Mouse (Mus musculus): ENCODE measurements at regions not wholly inside any gene's neighbourhood (a gene's known extent, or its start where the extent isn't known, plus 50 kb on each side); places are given as distances from the start of the nearest gene placed in this dataset.

- no peak overlapping the region for H3K27ac ChIP-seq (ENCODE audit: low read depth, low read length)
Measured at GRCm38 (mm10) chr4:148750030-148750429, 54.2 kb upstream of the Casz1 start.

DNA sequence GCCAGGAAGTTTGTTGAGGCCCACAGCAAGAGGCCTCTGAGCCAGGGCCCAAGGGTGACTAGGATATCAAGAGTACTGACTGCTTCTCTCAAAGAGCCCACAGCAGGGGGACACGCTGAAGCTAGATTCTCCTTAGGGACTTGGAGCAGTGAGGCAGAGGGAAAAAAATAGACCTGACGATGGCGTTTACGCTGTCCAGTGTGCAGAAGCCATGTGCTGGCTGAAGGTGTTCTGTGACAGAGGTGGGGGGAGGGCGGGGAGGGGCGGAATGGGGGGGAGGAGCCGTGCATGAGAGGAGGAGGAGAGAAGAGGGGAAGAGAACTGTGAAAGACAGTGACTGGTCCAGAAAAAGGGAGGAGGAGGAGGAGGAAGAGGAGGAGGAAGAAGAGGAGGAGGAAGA lies 52.6 kb upstream of the Casz1 start:
- Histone ChIP-seq H3K9ac (no peak overlapping the region), H3K27me3 (ENCODE audit: insufficient read depth, low read length) (no peaks in the 10 kb centered on the region), H3K4me3 (ENCODE audit: low read depth, low read length) (no peak overlapping the region), H3K36me3 (ENCODE audit: insufficient read depth) (no peaks in the 10 kb centered on the region), H3K4me1 (ENCODE audit: insufficient read depth) (no peaks in the 10 kb centered on the region), H3K27ac (ENCODE audit: low read depth, low read length) (no peak overlapping the region), H3K9me3 (ENCODE audit: low read length) (no peaks in the 10 kb centered on the region), H3K4me2 (ENCODE audit: low read depth) (no peak overlapping the region)
- 70% methylated on average over 7 of the region's 7 CpGs for WGBS
- TF ChIP-seq CTCF (IDR thresholded peaks at IDR 0.05; ENCODE audit: low read depth), result no peak
- no peak for ATAC-seq
- no peak for DNase-seq

More at GRCm38 (mm10) chr4:148750030-148750429, 54.2 kb upstream of the Casz1 start:
- H3K4me1 ChIP-seq (ENCODE audit: insufficient read depth), result no peaks in the 10 kb centered on the region
- TF ChIP-seq CTCF (IDR thresholded peaks at IDR 0.05; ENCODE audit: low read depth), result no peak
- no peak overlapping the region for H3K4me3 ChIP-seq (ENCODE audit: low read depth, low read length)
- no peaks in the 10 kb centered on the region for H3K36me3 ChIP-seq (ENCODE audit: insufficient read depth)
- no peak overlapping the region for H3K9ac ChIP-seq
- ATAC-seq (peak; percentile 66), DNase-seq (peak; percentile 26)
- no peaks in the 10 kb centered on the region for H3K9me3 ChIP-seq (ENCODE audit: low read length)
- no peak overlapping the region for H3K4me2 ChIP-seq (ENCODE audit: low read depth)
- no peaks in the 10 kb centered on the region for H3K27me3 ChIP-seq (ENCODE audit: insufficient read depth, low read length)
- WGBS, result 36% methylated on average over 10 of the region's 10 CpGs

DNA sequence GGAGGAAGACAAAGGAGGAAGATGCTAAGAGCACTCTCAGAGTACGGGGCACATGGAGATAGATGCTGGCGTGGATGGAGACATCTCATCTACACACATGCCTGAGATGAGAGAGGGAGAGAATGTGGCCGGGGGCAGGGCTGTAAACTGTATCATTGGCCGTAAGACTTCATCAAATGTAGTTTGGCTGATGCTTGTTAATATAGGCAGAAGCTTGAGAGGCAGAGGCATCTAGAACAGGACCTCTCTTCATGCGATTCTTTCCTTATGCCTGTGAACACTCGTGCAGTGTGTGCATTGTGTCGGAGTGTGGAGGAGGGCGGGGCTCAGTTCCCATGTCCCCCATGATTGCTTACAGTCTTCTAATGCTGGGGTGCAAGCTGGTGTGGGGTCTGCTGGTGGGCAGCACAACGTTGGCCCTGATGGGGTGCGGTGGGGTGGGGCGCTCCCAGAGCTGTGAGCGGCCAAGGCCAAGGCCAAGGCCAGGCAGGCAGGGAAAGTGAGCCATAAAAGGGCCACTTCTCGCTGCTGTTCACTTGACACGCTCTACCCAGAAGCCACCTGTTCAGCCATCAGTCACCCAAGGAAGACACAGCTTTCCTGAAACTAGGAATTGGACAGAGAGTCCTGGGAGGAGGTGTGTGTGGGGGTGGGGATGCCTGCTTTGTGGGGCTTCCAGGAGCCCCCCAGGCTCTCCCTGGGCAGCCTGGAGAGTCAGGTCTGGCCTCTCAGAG lies 51.7 kb upstream of the Casz1 start:
- H3K4me3 ChIP-seq (ENCODE audit: low read depth, low read length), result no peak overlapping the region
- H3K9me3 ChIP-seq (ENCODE audit: low read length), result no peaks in the 10 kb centered on the region
- DNase-seq, result no peak
- no peaks in the 10 kb centered on the region for H3K4me1 ChIP-seq (ENCODE audit: insufficient read depth)
- no peak overlapping the region for H3K9ac ChIP-seq
- no peaks in the 10 kb centered on the region for H3K27me3 ChIP-seq (ENCODE audit: insufficient read depth, low read length)
- no peak for TF ChIP-seq CTCF (IDR thresholded peaks at IDR 0.05; ENCODE audit: low read depth)
- no peak for ATAC-seq
- H3K4me2 ChIP-seq (ENCODE audit: low read depth), result no peak overlapping the region
- WGBS, result 84% methylated on average over 14 of the region's 14 CpGs
- no peaks in the 10 kb centered on the region for H3K36me3 ChIP-seq (ENCODE audit: insufficient read depth)
- no peak overlapping the region for H3K27ac ChIP-seq (ENCODE audit: low read depth, low read length)

DNA sequence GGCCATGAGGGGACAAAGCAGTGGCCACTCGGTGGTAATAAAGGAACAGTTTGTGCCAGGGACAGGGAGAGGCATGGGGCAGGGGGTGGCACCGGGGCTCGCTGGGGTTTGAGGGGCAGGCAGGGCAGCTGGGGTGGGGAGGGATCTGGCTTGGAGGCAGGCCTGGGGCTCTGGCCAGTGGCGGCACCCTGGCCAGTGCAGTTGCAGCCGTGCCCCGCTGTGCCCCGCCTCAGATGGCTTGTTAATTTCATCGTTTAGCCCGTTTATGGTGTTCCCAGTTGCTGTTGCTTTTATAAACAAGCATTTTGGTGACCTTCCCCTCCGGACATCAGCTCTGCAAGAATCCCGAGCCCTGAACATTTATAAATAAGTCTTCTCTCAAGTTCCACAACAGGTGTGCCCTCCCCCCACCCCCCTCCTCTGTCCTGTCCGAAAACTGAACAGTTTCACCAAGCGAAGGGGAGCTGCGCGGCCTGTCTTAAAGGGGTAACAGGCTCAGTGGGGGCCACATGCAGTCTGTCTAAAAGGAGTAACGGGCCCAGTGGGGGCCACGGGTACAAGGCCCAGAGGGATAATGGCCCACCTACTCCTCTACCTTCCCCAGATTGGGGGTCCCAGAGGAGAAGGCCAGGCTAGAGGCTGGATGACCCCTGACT lies 51.0 kb upstream of the Casz1 start:
- DNase-seq (no peak), ATAC-seq (no peak)
- H3K27me3 ChIP-seq (ENCODE audit: insufficient read depth, low read length), result no peaks in the 10 kb centered on the region
- WGBS, result 71% methylated on average over 17 of the region's 17 CpGs
- H3K4me1 ChIP-seq (ENCODE audit: insufficient read depth), result no peaks in the 10 kb centered on the region
- no peak overlapping the region for H3K27ac ChIP-seq (ENCODE audit: low read depth, low read length)
- no peak overlapping the region for H3K9ac ChIP-seq
- H3K4me2 ChIP-seq (ENCODE audit: low read depth), result no peak overlapping the region
- H3K36me3 ChIP-seq (ENCODE audit: insufficient read depth), result no peaks in the 10 kb centered on the region
- no peaks in the 10 kb centered on the region for H3K9me3 ChIP-seq (ENCODE audit: low read length)
- no peak for TF ChIP-seq CTCF (IDR thresholded peaks at IDR 0.05; ENCODE audit: low read depth)
- H3K4me3 ChIP-seq (ENCODE audit: low read depth, low read length), result no peak overlapping the region

- no peak for TF ChIP-seq CTCF (IDR thresholded peaks at IDR 0.05; ENCODE audit: low read depth)
- no peak overlapping the region for H3K4me3 ChIP-seq (ENCODE audit: low read depth, low read length)
- 81% methylated on average over 8 of the region's 8 CpGs for WGBS
- no peaks in the 10 kb centered on the region for H3K27me3 ChIP-seq (ENCODE audit: insufficient read depth, low read length)
- H3K9ac ChIP-seq, result no peak overlapping the region
- H3K27ac ChIP-seq (ENCODE audit: low read depth, low read length), result no peak overlapping the region
- DNase-seq, result no peak
- no peaks in the 10 kb centered on the region for H3K36me3 ChIP-seq (ENCODE audit: insufficient read depth)
- H3K4me2 ChIP-seq (ENCODE audit: low read depth), result no peak overlapping the region
- no peaks in the 10 kb centered on the region for H3K4me1 ChIP-seq (ENCODE audit: insufficient read depth)
- ATAC-seq, result no peak
- H3K9me3 ChIP-seq (ENCODE audit: low read length), result no peaks in the 10 kb centered on the region
Measured at GRCm38 (mm10) chr4:148753849-148754248, 50.4 kb upstream of the Casz1 start.
